Mouse (Mus musculus): ENCODE data around the gene Wasf2. TPM values are rescaled to one million over a fixed set of nuclear protein-coding genes. Genes with fewer than 3 reads are reported as not detected.

Wasf2 gene
- polyA plus RNA-seq, 1 experiment = 8.8 TPM

DNA sequence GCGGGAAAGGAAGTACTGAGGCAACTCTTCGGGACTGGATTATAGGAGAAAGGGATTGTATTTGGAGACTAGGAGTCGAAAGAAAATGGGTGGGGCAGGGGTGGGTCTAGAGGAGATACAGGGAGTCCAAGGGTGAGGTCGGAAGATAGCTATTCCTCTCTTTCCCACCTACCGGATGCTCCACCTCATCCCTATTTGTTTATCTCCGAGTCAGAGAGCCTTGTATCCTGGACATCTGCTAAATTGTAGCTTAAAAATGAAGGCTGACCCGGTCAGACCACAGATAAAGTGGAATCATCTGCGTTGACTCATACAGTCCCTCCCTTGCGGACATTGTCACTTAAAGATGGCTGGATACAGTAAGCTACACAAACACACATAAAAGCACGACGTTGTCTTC, 111.6 kb downstream of the Wasf2 start:
- TF ChIP-seq GATA1 (IDR thresholded peaks at IDR 0.05; ENCODE audit: low read length) (no peak), TAL1 (IDR thresholded peaks at IDR 0.05; ENCODE audit: low read length) (no peak)
- Histone ChIP-seq H3K4me3 (replicated peaks) (peak overlapping the region; percentile 78), H3K4me1 (ENCODE audit: control insufficient read depth) (peaks cover 76% of the 10 kb centered on the region), H3K36me3 (ENCODE audit: control insufficient read depth) (no peaks in the 10 kb centered on the region), H3K27me3 (ENCODE audit: control insufficient read depth) (peaks cover 11% of the 10 kb centered on the region), H3K9me3 (ENCODE audit: control insufficient read depth, low read length) (no peaks in the 10 kb centered on the region)

DNA sequence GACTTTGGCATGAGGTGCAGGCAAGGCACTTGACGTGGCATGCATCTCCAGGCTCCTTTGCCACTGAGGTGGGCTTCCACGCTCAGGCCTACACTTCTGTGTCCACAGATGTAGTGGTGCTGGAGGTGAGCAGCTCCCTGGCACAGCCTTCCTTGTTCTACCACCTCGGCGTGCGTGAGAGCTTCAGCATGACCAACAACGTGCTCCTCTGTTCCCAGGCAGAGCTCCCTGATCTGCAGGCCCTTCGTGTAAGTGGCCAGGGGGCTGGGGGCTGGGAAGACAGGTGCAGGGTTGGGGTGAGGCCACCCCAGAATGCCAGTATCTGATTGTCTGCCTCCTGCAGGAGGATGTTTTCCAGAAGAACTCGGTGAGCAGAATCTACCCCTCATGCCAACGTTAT, 112.4 kb downstream of the Wasf2 start:
- Histone ChIP-seq H3K4me1 (ENCODE audit: control insufficient read depth) (peaks cover 84% of the 10 kb centered on the region), H3K9me3 (ENCODE audit: control insufficient read depth, low read length) (no peaks in the 10 kb centered on the region), H3K27me3 (ENCODE audit: control insufficient read depth) (peaks cover 16% of the 10 kb centered on the region), H3K36me3 (ENCODE audit: control insufficient read depth) (no peaks in the 10 kb centered on the region), H3K4me3 (replicated peaks) (no peak overlapping the region)
- TF ChIP-seq TAL1 (IDR thresholded peaks at IDR 0.05; ENCODE audit: low read length) (no peak), GATA1 (IDR thresholded peaks at IDR 0.05; ENCODE audit: low read length) (no peak)

DNA sequence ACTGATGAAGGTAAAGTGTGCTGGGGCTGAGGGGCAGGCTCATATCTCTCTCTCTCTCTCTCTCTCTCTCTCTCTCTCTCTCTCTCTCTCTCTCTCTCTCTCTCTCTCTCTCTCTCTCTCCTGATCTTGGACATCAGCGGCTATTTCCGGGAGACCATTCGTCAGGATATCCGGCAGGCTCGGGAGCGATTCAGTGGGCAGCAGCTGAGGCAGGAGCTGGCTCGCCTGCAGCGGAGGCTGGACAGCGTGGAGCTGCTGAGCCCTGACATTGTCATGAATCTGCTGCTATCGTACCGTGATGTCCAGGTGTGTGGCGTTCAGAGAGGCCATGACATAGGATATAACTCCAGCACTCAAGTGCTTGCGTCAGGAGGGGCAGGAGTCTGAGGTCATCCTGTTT, 113.2 kb downstream of the Wasf2 start:
- no peak for TF ChIP-seq TAL1 (IDR thresholded peaks at IDR 0.05; ENCODE audit: low read length)
- no peak for TF ChIP-seq GATA1 (IDR thresholded peaks at IDR 0.05; ENCODE audit: low read length)
- Histone ChIP-seq H3K4me3 (replicated peaks) (no peak overlapping the region), H3K27me3 (ENCODE audit: control insufficient read depth) (peaks cover 19% of the 10 kb centered on the region), H3K36me3 (ENCODE audit: control insufficient read depth) (no peaks in the 10 kb centered on the region), H3K9me3 (ENCODE audit: control insufficient read depth, low read length) (no peaks in the 10 kb centered on the region), H3K4me1 (ENCODE audit: control insufficient read depth) (peaks cover 88% of the 10 kb centered on the region)

DNA sequence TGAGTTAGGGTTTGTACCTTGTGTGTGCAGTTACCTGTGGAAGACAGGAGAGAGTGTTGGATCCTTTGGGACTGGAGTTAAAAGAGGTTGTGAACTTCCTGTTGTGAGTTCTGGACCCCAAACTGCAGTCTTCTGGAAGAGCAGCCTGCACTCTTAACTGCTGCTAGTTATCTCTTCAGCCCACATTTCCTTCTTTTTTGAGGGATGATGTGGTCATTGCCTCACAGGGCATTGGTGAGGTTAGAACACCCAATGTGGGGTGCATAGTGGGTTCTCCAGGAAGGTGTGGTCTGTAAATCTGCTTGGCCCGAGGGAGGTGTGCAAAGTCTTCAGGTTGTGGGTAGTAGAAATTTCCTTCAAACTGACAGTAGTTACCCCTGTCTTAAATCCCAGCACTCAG, 114.0 kb downstream of the Wasf2 start:
- no peaks in the 10 kb centered on the region for H3K36me3 ChIP-seq (ENCODE audit: control insufficient read depth)
- H3K9me3 ChIP-seq (ENCODE audit: control insufficient read depth, low read length) = no peaks in the 10 kb centered on the region; the same call in 1 of the 2 replicates
- H3K27me3 ChIP-seq (ENCODE audit: control insufficient read depth) = peaks cover 20% of the 10 kb centered on the region
- no peak overlapping the region for H3K4me3 ChIP-seq (replicated peaks)
- TF ChIP-seq TAL1 (IDR thresholded peaks at IDR 0.05; ENCODE audit: low read length) = no peak
- TF ChIP-seq GATA1 (IDR thresholded peaks at IDR 0.05; ENCODE audit: low read length) = no peak
- H3K4me1 ChIP-seq (ENCODE audit: control insufficient read depth) = peaks cover 89% of the 10 kb centered on the region

DNA sequence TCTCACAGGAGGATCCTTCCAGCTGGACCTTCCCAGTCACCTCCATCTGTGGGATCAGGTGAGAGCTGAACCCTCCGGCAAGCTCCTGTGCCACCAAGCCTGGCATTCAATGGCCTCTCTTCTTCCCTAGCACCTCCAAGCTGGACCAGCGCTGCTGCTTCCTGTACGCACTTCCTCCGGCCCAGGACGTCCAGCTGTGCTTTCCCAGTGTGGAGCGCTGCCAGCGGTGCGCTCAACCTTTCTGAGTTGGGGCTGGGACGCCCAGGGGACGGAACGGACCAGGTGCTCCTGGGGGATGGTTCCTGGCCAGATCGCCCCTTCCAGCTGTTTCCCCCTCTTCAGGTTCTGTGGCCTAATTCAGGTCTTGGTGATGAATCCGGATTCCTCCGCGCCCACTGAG, 116.8 kb downstream of the Wasf2 start:
- H3K27me3 ChIP-seq (ENCODE audit: control insufficient read depth) = peaks cover 48% of the 10 kb centered on the region
- peak overlapping the region; percentile 45 for H3K4me3 ChIP-seq (replicated peaks)
- peaks cover 87% of the 10 kb centered on the region for H3K4me1 ChIP-seq (ENCODE audit: control insufficient read depth)
- H3K9me3 ChIP-seq (ENCODE audit: control insufficient read depth, low read length) = peaks cover 2% of the 10 kb centered on the region; the same call in 1 of the 2 replicates
- TF ChIP-seq TAL1 (IDR thresholded peaks at IDR 0.05; ENCODE audit: low read length) (no peak), GATA1 (IDR thresholded peaks at IDR 0.05; ENCODE audit: low read length) (no peak)
- no peaks in the 10 kb centered on the region for H3K36me3 ChIP-seq (ENCODE audit: control insufficient read depth)

DNA sequence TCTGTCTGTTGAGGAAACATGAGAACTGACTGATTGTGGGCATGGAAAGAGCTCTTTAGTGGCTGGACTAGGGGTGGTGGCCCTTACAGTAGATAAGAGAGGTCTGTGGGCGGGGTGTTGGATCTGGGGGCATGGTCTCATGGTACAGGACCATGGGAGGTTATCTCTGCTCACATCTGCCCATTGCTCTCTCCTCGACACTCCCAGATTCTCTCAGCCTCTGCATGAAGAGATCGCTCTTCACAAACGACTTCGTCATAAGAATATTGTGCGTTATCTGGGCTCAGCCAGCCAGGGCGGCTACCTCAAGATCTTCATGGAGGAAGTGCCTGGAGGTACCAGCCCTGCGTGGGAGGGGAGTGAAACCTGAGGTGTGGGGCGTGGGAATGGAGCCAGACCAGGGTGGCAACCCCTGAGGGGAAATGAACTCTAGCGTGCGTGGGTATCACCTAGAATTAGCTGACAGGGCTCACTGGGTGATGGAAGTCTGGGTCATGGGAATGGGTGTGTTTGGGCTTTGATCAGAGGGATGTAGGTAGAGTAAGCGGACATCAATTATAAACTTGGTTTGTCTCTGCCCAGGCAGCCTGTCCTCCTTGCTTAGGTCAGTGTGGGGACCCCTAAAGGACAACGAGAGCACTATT, 117.6 kb downstream of the Wasf2 start:
- H3K27me3 ChIP-seq (ENCODE audit: control insufficient read depth) = peaks cover 47% of the 10 kb centered on the region
- peak overlapping the region; percentile 45 for H3K4me3 ChIP-seq (replicated peaks)
- H3K36me3 ChIP-seq (ENCODE audit: control insufficient read depth) = no peaks in the 10 kb centered on the region
- peaks cover 2% of the 10 kb centered on the region; the same call in 1 of the 2 replicates for H3K9me3 ChIP-seq (ENCODE audit: control insufficient read depth, low read length)
- peak; percentile 84 for TF ChIP-seq GATA1 (IDR thresholded peaks at IDR 0.05; ENCODE audit: low read length)
- peak; percentile 57 for TF ChIP-seq TAL1 (IDR thresholded peaks at IDR 0.05; ENCODE audit: low read length)
- peaks cover 79% of the 10 kb centered on the region for H3K4me1 ChIP-seq (ENCODE audit: control insufficient read depth)

Other genes starting within 250 kb of the Wasf2 start
- gene Stx12, start 246.0 kb upstream of the Wasf2 start, polyA plus RNA-seq (2012) = 0.36 and 0.46 TPM in 2 replicates
- 2.4 and 2.5 TPM in 2 replicates for gene Fam76a, start 207.9 kb upstream of the Wasf2 start, polyA plus RNA-seq (2012)
- 0.01 TPM in 1 of 2 replicates, not detected in the other for gene Fgr, start 156.4 kb upstream of the Wasf2 start, polyA plus RNA-seq (2012)
- 0.08 TPM in 2 replicates for gene Ahdc1, start 119.2 kb upstream of the Wasf2 start, polyA plus RNA-seq (2012)
- not detected in 2 replicates for gene Cd164l2, start 81.6 kb downstream of the Wasf2 start, polyA plus RNA-seq (2012)
- not detected in 2 replicates for gene Gpr3, start 82.0 kb downstream of the Wasf2 start, polyA plus RNA-seq (2012)
- 0.64 and 1.2 TPM in 2 replicates for gene Map3k6, start 110.3 kb downstream of the Wasf2 start, polyA plus RNA-seq (2012)
- gene Sytl1, start 132.6 kb downstream of the Wasf2 start, polyA plus RNA-seq (2012) = 0.07 and 0.20 TPM in 2 replicates
- 4.2 and 5.3 TPM in 2 replicates for gene Tmem222, start 147.3 kb downstream of the Wasf2 start, polyA plus RNA-seq (2012)
- gene Wdtc1, start 223.0 kb downstream of the Wasf2 start, polyA plus RNA-seq (2012) = 23.1 and 24.0 TPM in 2 replicates
- 3.7 and 3.8 TPM in 2 replicates for gene Slc9a1, start 239.2 kb downstream of the Wasf2 start, polyA plus RNA-seq (2012)

Measured in erythroblast, embryonic 14.5 days (primary cell).